8 mouse cellular contexts compared by ENCODE assay signal in genomic region chr4:126104261-126105075, GRCm38 (mm10). TPM values are rescaled to one million over a fixed set of nuclear protein-coding genes. Genes with fewer than 3 reads are reported as not detected.
A peak's percentile ranks its signal among the peaks of the same experiment; 100 is the strongest.
DNase-seq lines count a peak whose midpoint lies in the region; ATAC-seq and TF ChIP-seq lines count a peak whose summit lies in the region.

No protein-coding gene starts in this region.

- peaks cover 34% of the 10 kb centered on the region for H3K36me3 ChIP-seq in E14TG2a.4 (ENCODE audit: insufficient read depth, low read length)
- no peaks in the 10 kb centered on the region for H3K36me3 ChIP-seq in heart, embryonic 16.5 days (ENCODE audit: control insufficient read depth, insufficient read depth)
- no peaks in the 10 kb centered on the region for H3K36me3 ChIP-seq in stomach, embryonic 15.5 days

- peak overlapping the region; percentile 80 for H3K27ac ChIP-seq in heart, embryonic 16.5 days (ENCODE audit: low read length)
- peak overlapping the region; percentile 74 for H3K27ac ChIP-seq in stomach, embryonic 15.5 days

- H3K27me3 ChIP-seq in E14TG2a.4 (ENCODE audit: insufficient read depth, low read length) = peaks cover 3% of the 10 kb centered on the region; the same call in 1 of the 2 replicates
- H3K27me3 ChIP-seq in heart, embryonic 16.5 days (ENCODE audit: control insufficient read depth, insufficient read depth, low read length) = no peaks in the 10 kb centered on the region
- H3K27me3 ChIP-seq in stomach, embryonic 15.5 days (replicated peaks) = no peaks in the 10 kb centered on the region

- 2% methylated on average over 34 of the region's 34 CpGs for WGBS in heart, embryonic 16.5 days
- 1% methylated on average over 34 of the region's 34 CpGs for WGBS in large intestine, adult 2 months
- 2% methylated on average over 33 of the region's 34 CpGs for WGBS in stomach, embryonic 15.5 days

- TF ChIP-seq CTCF in E14TG2a.4 (conservative IDR thresholded peaks at IDR 0.05; ENCODE audit: low read length) = no peak

- 0 out of 2 replicates have a peak, but pooled peaks have one; percentile 0 for ATAC-seq in heart, embryonic 16.5 days (replicated peaks; ENCODE audit: extremely low read depth, insufficient read depth, low FRiP score)
- no peak for ATAC-seq in stomach, embryonic 15.5 days (ENCODE audit: insufficient read depth, low FRiP score, low read depth)

- peak overlapping the region; percentile 97 for H3K4me2 ChIP-seq in heart, embryonic 16.5 days (ENCODE audit: low read depth, low read length)
- H3K4me2 ChIP-seq in stomach, embryonic 15.5 days = peak overlapping the region; percentile 83

- DNase-seq in embryo, embryonic 11 days = peak; percentile 34
- DNase-seq in embryo, embryonic 10 days (ENCODE audit: low spot score) = no peak
- peak; percentile 62 to 72 for DNase-seq in cerebellum, postnatal 10 days
- DNase-seq in large intestine, adult 2 months (ENCODE audit: low read depth, low spot score) = peak; percentile 57
- peak; percentile 50 for DNase-seq in lung, postnatal 4 days

- peaks cover 89% of the 10 kb centered on the region for H3K4me1 ChIP-seq in E14TG2a.4 (replicated peaks; ENCODE audit: low read depth, low read length)
- H3K4me1 ChIP-seq in heart, embryonic 16.5 days (ENCODE audit: control insufficient read depth, insufficient read depth, low read length) = peaks cover 56% of the 10 kb centered on the region
- H3K4me1 ChIP-seq in stomach, embryonic 15.5 days = peaks cover 33% of the 10 kb centered on the region

- H3K9me3 ChIP-seq in E14TG2a.4 (ENCODE audit: low read length) = no peaks in the 10 kb centered on the region
- H3K9me3 ChIP-seq in heart, embryonic 16.5 days (replicated peaks; ENCODE audit: control insufficient read depth, low read length) = no peaks in the 10 kb centered on the region
- H3K9me3 ChIP-seq in stomach, embryonic 15.5 days = no peaks in the 10 kb centered on the region

- H3K9ac ChIP-seq in heart, embryonic 16.5 days (ENCODE audit: low read length) = peak overlapping the region; percentile 93
- H3K9ac ChIP-seq in stomach, embryonic 15.5 days = peak overlapping the region; percentile 75

- peak overlapping the region; percentile 98 for H3K4me3 ChIP-seq in E14TG2a.4 (replicated peaks; ENCODE audit: low read length)
- H3K4me3 ChIP-seq in heart, embryonic 16.5 days (ENCODE audit: low read length) = peak overlapping the region; percentile 91
- peak overlapping the region; percentile 97 for H3K4me3 ChIP-seq in stomach, embryonic 15.5 days (replicated peaks)

RNA-seq across cellular contexts. Expression of gene Stk40, which starts 0.7 kb away (rescaled TPM):
- polyA plus RNA-seq in heart, embryonic 16.5 days (2015; fragmentation: Nextera tagmentation; extraction: Ambion mirVana) = 24.5 and 26.6 TPM in 2 replicates
- polyA plus RNA-seq in large intestine, adult 2 months (2012; rRNA removed) = 24.4 and 24.6 TPM in 2 replicates
- 28.6 and 29.1 TPM in 2 replicates for polyA plus RNA-seq in stomach, embryonic 15.5 days (2015; fragmentation: Nextera tagmentation; extraction: Ambion mirVana)

RNA-seq across cellular contexts. Expression of gene Lsm10, which starts 8.0 kb away (rescaled TPM):
- 41.7 and 47.2 TPM in 2 replicates for polyA plus RNA-seq in heart, embryonic 16.5 days (2015; fragmentation: Nextera tagmentation; extraction: Ambion mirVana)
- 30.7 and 31.3 TPM in 2 replicates for polyA plus RNA-seq in large intestine, adult 2 months (2012; rRNA removed)
- polyA plus RNA-seq in stomach, embryonic 15.5 days (2015; fragmentation: Nextera tagmentation; extraction: Ambion mirVana) = 46.7 and 48.0 TPM in 2 replicates

RNA-seq across cellular contexts. Expression of gene Eva1b, which starts 43.1 kb away (rescaled TPM):
- polyA plus RNA-seq in heart, embryonic 16.5 days (2015; fragmentation: Nextera tagmentation; extraction: Ambion mirVana) = 29.5 TPM in 2 replicates
- 21.2 and 24.3 TPM in 2 replicates for polyA plus RNA-seq in large intestine, adult 2 months (2012; rRNA removed)
- polyA plus RNA-seq in stomach, embryonic 15.5 days (2015; fragmentation: Nextera tagmentation; extraction: Ambion mirVana) = 59.0 and 60.0 TPM in 2 replicates

RNA-seq across cellular contexts. Expression of gene Oscp1, which starts 46.1 kb away (rescaled TPM):
- 7.4 and 8.3 TPM in 2 replicates for polyA plus RNA-seq in heart, embryonic 16.5 days (2015; fragmentation: Nextera tagmentation; extraction: Ambion mirVana)
- 1.1 TPM in 2 replicates for polyA plus RNA-seq in large intestine, adult 2 months (2012; rRNA removed)
- 13.5 and 13.9 TPM in 2 replicates for polyA plus RNA-seq in stomach, embryonic 15.5 days (2015; fragmentation: Nextera tagmentation; extraction: Ambion mirVana)

RNA-seq across cellular contexts. Expression of gene Mrps15, which starts 57.7 kb away (rescaled TPM):
- 128 and 133 TPM in 2 replicates for polyA plus RNA-seq in heart, embryonic 16.5 days (2015; fragmentation: Nextera tagmentation; extraction: Ambion mirVana)
- polyA plus RNA-seq in large intestine, adult 2 months (2012; rRNA removed) = 35.8 and 48.3 TPM in 2 replicates
- polyA plus RNA-seq in stomach, embryonic 15.5 days (2015; fragmentation: Nextera tagmentation; extraction: Ambion mirVana) = 141 and 151 TPM in 2 replicates
